Mouse (Mus musculus): ENCODE measurements at regions not wholly inside any gene's neighbourhood (a gene's known extent, or its start where the extent isn't known, plus 50 kb on each side); places are given as distances from the start of the nearest gene placed in this dataset.

DNA sequence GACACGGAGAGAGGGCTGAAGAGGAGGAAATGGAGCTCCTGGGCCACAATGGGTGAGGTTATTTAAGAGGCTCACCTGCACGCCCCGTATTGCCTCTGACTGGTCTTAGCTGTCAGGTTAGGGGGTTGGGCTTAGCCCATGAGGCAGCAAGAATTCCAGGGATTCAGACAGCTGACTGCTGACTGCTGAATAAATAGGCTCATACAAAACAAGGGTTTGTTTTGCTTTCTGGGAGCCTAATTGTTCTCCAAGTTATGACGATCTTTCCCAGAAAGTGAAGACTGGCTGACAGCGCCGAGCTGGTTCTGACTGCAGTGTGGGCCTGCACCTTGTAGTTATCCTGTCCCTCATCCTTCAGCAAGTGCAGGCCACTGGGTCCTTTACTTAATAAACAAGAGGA lies 370.1 kb upstream of the Ubash3b start:
- TF ChIP-seq CTCF (IDR thresholded peaks at IDR 0.05; ENCODE audit: control insufficient read depth, insufficient read depth, insufficient read length) (no peak), USF1 (IDR thresholded peaks at IDR 0.05; ENCODE audit: low read depth) (no peak), MYOD1 (IDR thresholded peaks at IDR 0.05; ENCODE audit: control insufficient read depth, insufficient read length, low read depth) (no peak), MYOG (IDR thresholded peaks at IDR 0.05; ENCODE audit: control insufficient read depth, extremely low read depth, insufficient read length) (no peak), FOSL1 (IDR thresholded peaks at IDR 0.05; ENCODE audit: insufficient read depth, low read length, poor library complexity, severe bottlenecking) (no peak)

Data from C2C12 (cell line).